Mouse (Mus musculus) lung, postnatal 0 days (tissue): Measurements from ENCODE around the gene Dnajb7. TPM values are rescaled to one million over a fixed set of nuclear protein-coding genes. Genes with fewer than 3 reads are reported as not detected.
"Not testable (repeated sequence)": the region's sequence is repeated elsewhere in the genome, so short reads cannot be mapped to it uniquely, and the experiment has no call there.

ENCODE experiments used
- ATAC-seq: fragments of 200-750 bp; cut with Nextera tagmentation; 2 replicates; pipeline ENCODE4 v1.8.0; 2017; ENCODE audit warnings: moderate library complexity
- DNase-seq: peaks from one replicate; pipeline ENCODE4 v3.0.0-alpha.2; 2016; ENCODE audit warnings: low spot score
- H3K27ac ChIP-seq: fragments of 300-500 bp; sonication (generic); 2 replicates; pipeline ENCODE4 v1.5.1; 2014; ENCODE audit warnings: antibody characterized with exemption, mild to moderate bottlenecking, low read length, mixed read lengths
- H3K27me3 ChIP-seq: fragments of 300-500 bp; sonication (generic); replicated peaks from 2 replicates; pipeline ENCODE4 v1.6.1; 2014; ENCODE audit warnings: low read length, mixed read lengths; ENCODE audit not compliant: insufficient read depth
- H3K36me3 ChIP-seq: fragments of 300-500 bp; sonication (generic); 2 replicates; pipeline ENCODE4 v1.6.1; 2014; ENCODE audit warnings: low read length, mixed read lengths; ENCODE audit not compliant: insufficient read depth
- H3K4me1 ChIP-seq: fragments of 300-500 bp; sonication (generic); 2 replicates; pipeline ENCODE4 v1.6.1; 2014; ENCODE audit warnings: antibody characterized with exemption, low read depth, low read length, mixed read lengths; ENCODE audit not compliant: insufficient read depth
- H3K4me2 ChIP-seq: fragments of 300-500 bp; sonication (generic); replicated peaks from 2 replicates; pipeline ENCODE4 v1.6.1; 2014; ENCODE audit warnings: low read depth, mild to moderate bottlenecking, low read length, moderate library complexity, mixed read lengths
- H3K4me3 ChIP-seq: fragments of 300-500 bp; sonication (generic); 2 replicates; pipeline ENCODE4 v1.5.1; 2014; ENCODE audit warnings: low read depth, low read length
- H3K9ac ChIP-seq: fragments of 300-500 bp; sonication (generic); replicated peaks from 2 replicates; pipeline ENCODE4 v1.6.1; 2014; ENCODE audit warnings: low read depth, mild to moderate bottlenecking
- H3K9me3 ChIP-seq: fragments of 300-500 bp; sonication (generic); 2 replicates; pipeline ENCODE4 v1.6.1; 2016; ENCODE audit warnings: low read length, mixed read lengths
- CTCF ChIP-seq: IDR thresholded peaks from 2 replicates; pipeline ENCODE4 v1.5.1; 2016; ENCODE audit warnings: antibody characterized with exemption, mild to moderate bottlenecking
- EP300 ChIP-seq: IDR thresholded peaks from 2 replicates; pipeline ENCODE4 v1.6.1; 2016; ENCODE audit warnings: antibody characterized with exemption, mild to moderate bottlenecking, control low read depth
- WGBS: fragments of 180-500 bp; shearing (Covaris S2); extraction: QIAGEN DNeasy Blood & Tissue Kit; methylation state at CpG from one replicate; pipeline ENCODE4 v1.1.7; 2014; 5-methylcytosine and 5-hydroxymethylcytosine counted together
- polyA plus RNA-seq: library from polyadenylated mRNA; unstranded; fragments of >200 nt; fragmentation: Nextera tagmentation; extraction: Ambion mirVana; gene quantifications from 2 replicates; pipeline ENCODE4 v1.2.1, GENCODE M21; 2015

The Dnajb7 gene
- polyA plus RNA-seq, 1 experiment from 2014 or later: 0.53 TPM

GRCm38 (mm10) chr15:81422156-81422681 lies 14.1 kb upstream of the Dnajb7 start:
- H3K9me3 ChIP-seq: no peaks in the 10 kb centered on the region
- H3K27me3 ChIP-seq: no peaks in the 10 kb centered on the region
- ATAC-seq (no peak), DNase-seq (no peak)
- no peaks in the 10 kb centered on the region for H3K36me3 ChIP-seq
- H3K4me3 ChIP-seq: no peak overlapping the region
- no peak overlapping the region for H3K4me2 ChIP-seq
- H3K4me1 ChIP-seq: no peaks in the 10 kb centered on the region
- H3K27ac ChIP-seq: no peak overlapping the region
- TF ChIP-seq EP300 (no peak), CTCF (no peak)
- 58% methylated on average over 7 of the region's 7 CpGs for WGBS
- H3K9ac ChIP-seq: no peak overlapping the region; the same call in 1 of the 2 replicates

GRCm38 (mm10) chr15:81421454-81421853 lies 13.4 kb upstream of the Dnajb7 start:
- WGBS: 49% methylated on average over 1 of the region's 1 CpGs
- H3K36me3 ChIP-seq: no peaks in the 10 kb centered on the region
- H3K9ac ChIP-seq: no peak overlapping the region
- TF ChIP-seq EP300 (no peak), CTCF (no peak)
- no peak overlapping the region for H3K4me3 ChIP-seq
- peak; percentile 28 for DNase-seq
- no peak for ATAC-seq
- H3K27me3 ChIP-seq: no peaks in the 10 kb centered on the region
- peaks cover 4% of the 10 kb centered on the region; the same call in 1 of the 2 replicates for H3K4me1 ChIP-seq
- no peak overlapping the region for H3K27ac ChIP-seq
- H3K4me2 ChIP-seq: no peak overlapping the region
- H3K9me3 ChIP-seq: no peaks in the 10 kb centered on the region

- ATAC-seq (no peak), DNase-seq (no peak)
- Histone ChIP-seq H3K9me3 (no peaks in the 10 kb centered on the region), H3K4me2 (no peak overlapping the region), H3K4me3 (no peak overlapping the region), H3K27me3 (no peaks in the 10 kb centered on the region), H3K27ac (no peak overlapping the region), H3K9ac (no peak overlapping the region), H3K4me1 (peaks cover 4% of the 10 kb centered on the region; the same call in 1 of the 2 replicates), H3K36me3 (no peaks in the 10 kb centered on the region)
- 72% methylated on average over 4 of the region's 4 CpGs for WGBS
- TF ChIP-seq CTCF (no peak), EP300 (no peak)
Observed at GRCm38 (mm10) chr15:81418065-81418464, 10.0 kb upstream of the Dnajb7 start.

- H3K4me1 ChIP-seq, H3K4me3 ChIP-seq, H3K27ac ChIP-seq, H3K9me3 ChIP-seq, H3K9ac ChIP-seq, H3K36me3 ChIP-seq, H3K27me3 ChIP-seq: not testable (repeated sequence)
- 7% methylated on average over 22 of the region's 22 CpGs for WGBS
- ATAC-seq: peak; percentile 92
- peak; percentile 65 for DNase-seq
- peak; percentile 16; the same call in 1 of the 2 replicates for TF ChIP-seq CTCF
- peak overlapping the region; percentile 29 for H3K4me2 ChIP-seq
Observed at GRCm38 (mm10) chr15:81416763-81417310, 8.7 kb upstream of the Dnajb7 start.

- 92% methylated on average over 3 of the region's 3 CpGs for WGBS
- no peaks in the 10 kb centered on the region for H3K27me3 ChIP-seq
- H3K27ac ChIP-seq: no peak overlapping the region
- no peaks in the 10 kb centered on the region; the same call in 1 of the 2 replicates for H3K4me1 ChIP-seq
- no peak for DNase-seq
- no peaks in the 10 kb centered on the region for H3K36me3 ChIP-seq
- no peak for TF ChIP-seq EP300
- TF ChIP-seq CTCF: no peak
- no peaks in the 10 kb centered on the region for H3K9me3 ChIP-seq
- H3K4me2 ChIP-seq: no peak overlapping the region
- no peak overlapping the region for H3K9ac ChIP-seq
- no peak overlapping the region for H3K4me3 ChIP-seq
- no peak for ATAC-seq
Observed at GRCm38 (mm10) chr15:81405008-81405407, 3.1 kb downstream of the Dnajb7 start.

- peak within 1 kb of the TSS; percentile 96 for H3K27ac ChIP-seq
- under 1% methylated on average over 41 of the region's 50 CpGs for WGBS
- no peaks in the 10 kb centered on the region for H3K27me3 ChIP-seq
- H3K4me3 ChIP-seq: peak within 1 kb of the TSS; percentile 64
- TF ChIP-seq CTCF: no peak
- TF ChIP-seq EP300: peak; percentile 79
- no peaks in the 10 kb centered on the region; the same call in 1 of the 2 replicates for H3K4me1 ChIP-seq
- peak within 1 kb of the TSS; percentile 78 for H3K9ac ChIP-seq
- peak within 1 kb of the TSS; percentile 74 for H3K4me2 ChIP-seq
- H3K36me3 ChIP-seq: no peaks in the 10 kb centered on the region
- ATAC-seq (peak; percentile 100), DNase-seq (peak; percentile 99)
- H3K9me3 ChIP-seq: no peaks in the 10 kb centered on the region
Observed at GRCm38 (mm10) chr15:81399638-81400315, 8.3 kb downstream of the Dnajb7 start, which contains the start of the genes St13 and Xpnpep3. TSS of gene St13 (minus strand) at chr15:81400077. TSS of gene Xpnpep3 (plus strand) at chr15:81400138.
